26 mouse cellular contexts compared by ENCODE assay signal in the genomic region with DNA sequence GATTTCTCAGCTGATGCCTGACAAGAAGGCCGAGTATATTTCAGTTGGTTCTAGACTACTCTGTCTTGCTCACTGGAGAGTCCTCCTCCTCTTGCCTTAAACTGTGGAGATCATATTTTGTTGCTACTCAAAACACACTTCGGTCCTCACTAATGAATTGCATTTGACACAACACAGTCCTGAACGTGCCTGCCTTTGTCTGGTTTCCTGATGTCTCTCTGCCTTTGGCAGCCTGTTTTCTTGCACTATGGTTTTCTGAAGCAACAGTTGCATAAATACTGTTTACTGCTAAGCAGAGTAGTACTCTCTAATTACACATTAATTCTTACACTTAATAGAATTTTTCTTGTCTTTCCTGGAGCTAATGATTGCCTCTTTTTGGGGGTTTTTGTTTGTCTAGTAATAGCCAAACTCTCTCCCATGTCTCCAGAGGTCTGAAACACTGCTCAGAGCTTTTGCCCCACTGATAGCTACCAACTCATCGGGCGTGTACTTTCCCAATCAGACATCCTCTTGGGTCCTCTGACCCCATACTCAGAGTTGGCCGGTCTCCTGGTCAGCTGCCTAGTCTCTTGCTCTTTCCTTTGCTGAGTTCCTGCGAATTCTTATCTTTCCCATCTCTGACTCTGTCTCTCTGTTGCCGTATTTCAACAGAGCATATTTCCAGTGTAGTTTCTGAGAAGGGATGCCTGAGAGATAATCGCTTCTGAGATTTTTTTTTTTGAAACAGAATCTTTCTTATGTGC.
"Had no signal": no experiment of that assay in that cellular context is flagged by ENCODE, and none has a peak within 500 bp of the region (broad histone marks: within the 10 kb centered on the region; RNA-seq: fewer than 3 reads in every experiment).

No protein-coding gene starts in this region.

- H3K4me2 ChIP-seq: heart, embryonic 11.5 days; heart, embryonic 13.5 days; heart, embryonic 15.5 days; hindbrain, embryonic 13.5 days; hindbrain, embryonic 15.5 days; kidney, embryonic 15.5 days; limb, embryonic 12.5 days; liver, embryonic 13.5 days had no signal

- ATAC-seq: hindbrain, postnatal 0 days; intestine, embryonic 16.5 days had no signal

- H3K4me1 ChIP-seq: heart, embryonic 13.5 days; heart, embryonic 15.5 days; hindbrain, embryonic 15.5 days; limb, embryonic 10.5 days; limb, embryonic 12.5 days; liver, embryonic 13.5 days had no signal

- H3K9me3 ChIP-seq: heart, embryonic 13.5 days; heart, embryonic 15.5 days; hindbrain, embryonic 13.5 days; hindbrain, embryonic 15.5 days; kidney, embryonic 15.5 days; limb, embryonic 10.5 days; limb, embryonic 12.5 days; liver, embryonic 13.5 days had no signal

- H3K36me3 ChIP-seq: heart, embryonic 13.5 days; heart, embryonic 15.5 days; hindbrain, embryonic 13.5 days; hindbrain, embryonic 15.5 days; kidney, embryonic 15.5 days; limb, embryonic 10.5 days; limb, embryonic 12.5 days; liver, embryonic 13.5 days had no signal

- H3K27ac ChIP-seq: heart, adult 2 months; heart, embryonic 13.5 days; heart, embryonic 15.5 days; hindbrain, embryonic 13.5 days; hindbrain, embryonic 15.5 days; hindbrain, postnatal 0 days; kidney, embryonic 15.5 days; kidney, postnatal 0 days; layer of hippocampus, adult 2 months; left cerebral cortex, adult 2 months; limb, embryonic 10.5 days; limb, embryonic 12.5 days; liver, embryonic 13.5 days had no signal

- H3K27me3 ChIP-seq: heart, embryonic 13.5 days; heart, embryonic 15.5 days; hindbrain, embryonic 13.5 days; hindbrain, embryonic 15.5 days; kidney, embryonic 15.5 days; limb, embryonic 12.5 days; liver, embryonic 13.5 days had no signal

- DNase-seq: gastrocnemius, postnatal 14 days; gastrocnemius, postnatal 36 days; heart, adult 11 months; heart, adult 2 months; heart, postnatal 14 days; heart, postnatal 36 days; kidney, adult 11 months; kidney, adult 2 months; kidney, adult 9 months; kidney, postnatal 14 days; kidney, postnatal 36 days; liver; liver, embryonic 13.5 days had no signal

- H3K9ac ChIP-seq: heart, embryonic 13.5 days; heart, embryonic 15.5 days; hindbrain, embryonic 13.5 days; hindbrain, embryonic 15.5 days; kidney, embryonic 15.5 days; limb, embryonic 12.5 days; liver, embryonic 13.5 days had no signal

- H3K4me3 ChIP-seq: heart, adult 2 months; heart, embryonic 13.5 days; heart, embryonic 15.5 days; hindbrain, embryonic 13.5 days; hindbrain, embryonic 15.5 days; kidney, embryonic 15.5 days; layer of hippocampus, adult 2 months; left cerebral cortex, adult 2 months; limb, embryonic 10.5 days; limb, embryonic 12.5 days; liver, embryonic 13.5 days had no signal
